Mouse (Mus musculus): Measurements from ENCODE around the gene Tmem132c.

DNA sequence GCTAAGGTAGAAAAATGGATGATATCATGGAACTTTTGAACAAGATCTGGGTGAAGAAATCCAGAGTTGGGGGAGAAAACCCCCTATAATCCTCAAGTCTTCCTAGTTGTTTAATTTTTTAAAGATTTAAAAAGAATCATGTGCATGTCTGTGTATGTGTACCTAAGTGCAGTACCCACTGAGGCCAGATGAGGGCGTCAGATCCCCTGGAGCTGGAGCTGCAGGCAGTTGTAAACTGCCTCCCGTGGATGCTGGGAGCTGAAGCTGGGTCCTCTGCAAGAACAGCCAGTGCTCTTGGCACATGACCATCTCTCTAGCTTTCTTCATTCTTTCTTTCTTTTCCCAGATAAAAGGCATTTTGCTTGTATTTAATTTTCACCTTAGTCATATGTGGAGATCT lies 103.1 kb downstream of the Tmem132c start:
- TF ChIP-seq CTCF (IDR thresholded peaks at IDR 0.05; ENCODE audit: low read depth) (peak; percentile 11; the same call in 1 of the 2 replicates), EP300 (optimal IDR thresholded peaks at IDR 0.05) (no peak)

Measured in stomach, postnatal 0 days (tissue).